Mouse (Mus musculus) midbrain, embryonic 15.5 days (tissue): ENCODE data around the gene Bahd1. TPM values are rescaled to one million over a fixed set of nuclear protein-coding genes. Genes with fewer than 3 reads are reported as not detected.

Experiments used
- ATAC-seq: fragments of 200-750 bp; cut with Nextera tagmentation; replicated peaks from 2 replicates; pipeline ENCODE4 v1.8.0; 2017; ENCODE audit warnings: moderate TSS enrichment
- H3K27ac ChIP-seq: fragments of 300-500 bp; sonication (generic); 2 replicates; pipeline ENCODE4 v1.5.1; 2015; ENCODE audit warnings: mild to moderate bottlenecking, inconsistent platforms
- H3K27me3 ChIP-seq: fragments of 300-500 bp; sonication (generic); replicated peaks from 2 replicates; pipeline ENCODE4 v1.6.1; 2015; ENCODE audit warnings: inconsistent platforms
- H3K36me3 ChIP-seq: fragments of 300-500 bp; sonication (generic); replicated peaks from 2 replicates; pipeline ENCODE4 v1.6.1; 2015; ENCODE audit warnings: inconsistent platforms
- H3K4me1 ChIP-seq: fragments of 300-500 bp; sonication (generic); 2 replicates; pipeline ENCODE4 v1.6.1; 2015; ENCODE audit warnings: inconsistent platforms
- H3K4me2 ChIP-seq: fragments of 300-500 bp; sonication (generic); 2 replicates; pipeline ENCODE4 v1.6.1; 2015; ENCODE audit warnings: inconsistent platforms, mild to moderate bottlenecking, moderate library complexity
- H3K4me3 ChIP-seq: fragments of 300-500 bp; sonication (generic); 2 replicates; pipeline ENCODE4 v1.5.1; 2015; ENCODE audit warnings: mild to moderate bottlenecking, inconsistent platforms
- H3K9ac ChIP-seq: fragments of 300-500 bp; sonication (generic); 2 replicates; pipeline ENCODE4 v1.6.1; 2015; ENCODE audit warnings: mild to moderate bottlenecking, inconsistent platforms
- H3K9me3 ChIP-seq: fragments of 300-500 bp; sonication (generic); 2 replicates; pipeline ENCODE4 v1.6.1; 2016; ENCODE audit warnings: inconsistent platforms
- WGBS: fragments of 180-500 bp; shearing (Covaris S2); methylation state at CpG from one replicate; pipeline ENCODE4 v1.1.7; 2015; ENCODE audit warnings: mixed read lengths; 5-methylcytosine and 5-hydroxymethylcytosine counted together
- polyA plus RNA-seq: library from polyadenylated mRNA; unstranded; fragments of >200 nt; fragmentation: Nextera tagmentation; extraction: Ambion mirVana; gene quantifications from 2 replicates; pipeline ENCODE4 v1.2.1, GENCODE M21; 2015

Bahd1 gene
- polyA plus RNA-seq, 1 experiment from 2014 or later, result 8.4 TPM

- Histone ChIP-seq H3K4me3 (no peak overlapping the region), H3K9me3 (no peaks in the 10 kb centered on the region), H3K4me2 (no peak overlapping the region), H3K36me3 (peaks cover 13% of the 10 kb centered on the region; the same call in 1 of the 2 replicates), H3K27me3 (no peaks in the 10 kb centered on the region), H3K27ac (no peak overlapping the region), H3K4me1 (peaks cover 27% of the 10 kb centered on the region), H3K9ac (no peak overlapping the region)
- 94% methylated on average over 17 of the region's 17 CpGs for WGBS
- no peak for ATAC-seq
These were observed 16.3 kb downstream of the Bahd1 start for GRCm38 (mm10) chr2:118916436-118916835.

DNA sequence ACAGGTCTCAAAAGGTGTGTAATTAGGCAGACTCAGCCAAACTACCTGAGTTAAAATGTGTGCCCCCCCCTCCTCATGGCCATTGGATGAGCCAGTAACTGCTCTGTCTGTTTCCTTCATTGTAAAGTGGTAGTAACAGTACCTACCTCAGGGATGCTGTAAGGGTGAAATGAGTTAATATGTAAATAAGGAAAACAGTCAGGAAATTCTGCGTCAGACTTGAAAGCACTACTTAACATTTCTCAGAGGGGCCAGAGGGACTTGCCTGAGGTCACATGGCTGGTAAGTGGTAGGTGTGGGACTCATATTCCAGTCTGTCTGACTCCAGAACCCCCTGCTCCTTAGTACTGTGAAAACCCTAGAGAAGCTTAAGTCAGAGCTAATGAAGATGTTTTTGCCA lies 18.4 kb downstream of the Bahd1 start:
- ATAC-seq, result no peak
- Histone ChIP-seq H3K27ac (no peak overlapping the region), H3K4me3 (no peak overlapping the region), H3K4me1 (peaks cover 15% of the 10 kb centered on the region), H3K4me2 (no peak overlapping the region), H3K36me3 (peaks cover 23% of the 10 kb centered on the region), H3K9me3 (no peaks in the 10 kb centered on the region), H3K9ac (no peak overlapping the region), H3K27me3 (no peaks in the 10 kb centered on the region)
- 50% methylated on average over 1 of the region's 1 CpGs for WGBS

DNA sequence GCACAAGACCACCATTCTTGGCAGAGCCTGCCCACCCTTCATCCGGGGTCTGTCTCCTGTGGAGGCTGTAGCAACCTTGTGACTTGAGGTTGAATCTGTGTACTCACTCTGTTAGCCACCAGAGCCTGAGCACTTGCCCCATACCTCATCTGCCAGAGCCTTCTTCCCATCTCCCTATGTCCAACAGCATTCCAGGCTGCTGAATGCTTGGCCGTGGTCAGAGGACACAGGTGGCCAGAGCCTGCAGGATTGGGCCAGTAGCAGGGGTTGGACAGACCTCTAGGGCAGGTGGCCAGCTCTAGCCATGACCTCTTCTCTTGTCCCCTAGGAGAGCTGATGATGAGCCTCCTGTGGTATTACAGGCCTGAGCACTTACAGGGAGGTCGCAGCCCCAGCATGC lies 20.3 kb downstream of the Bahd1 start:
- Histone ChIP-seq H3K9me3 (no peaks in the 10 kb centered on the region), H3K36me3 (peaks cover 23% of the 10 kb centered on the region), H3K9ac (no peak overlapping the region), H3K4me1 (no peaks in the 10 kb centered on the region), H3K4me2 (no peak overlapping the region), H3K27me3 (no peaks in the 10 kb centered on the region), H3K27ac (no peak overlapping the region), H3K4me3 (no peak overlapping the region)
- 86% methylated on average over 3 of the region's 3 CpGs for WGBS
- no peak for ATAC-seq

DNA sequence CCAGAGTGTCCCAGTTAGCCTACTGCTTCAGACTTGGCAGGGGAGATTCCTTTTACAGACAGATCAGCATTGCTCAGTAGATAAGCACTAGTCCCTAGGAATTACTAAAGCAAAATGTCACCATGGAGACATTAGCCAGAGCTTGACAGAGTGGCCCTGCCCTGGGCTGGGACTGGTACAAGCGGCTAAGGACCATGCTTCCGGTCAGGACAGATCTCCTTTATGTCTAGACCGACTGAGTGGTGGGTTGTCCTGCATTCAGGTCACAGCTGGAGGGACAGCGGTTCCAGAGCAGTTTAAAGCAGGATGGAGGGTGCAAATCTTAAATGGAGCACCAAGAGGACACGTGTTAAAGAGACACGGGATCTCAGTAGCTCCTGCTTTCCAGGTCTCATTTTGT lies 25.8 kb downstream of the Bahd1 start:
- 2% methylated on average over 6 of the region's 6 CpGs for WGBS
- Histone ChIP-seq H3K9me3 (no peaks in the 10 kb centered on the region), H3K4me3 (peak overlapping the region; percentile 53), H3K9ac (peak overlapping the region; percentile 60), H3K4me2 (peak overlapping the region; percentile 92), H3K36me3 (peaks cover 11% of the 10 kb centered on the region), H3K27me3 (no peaks in the 10 kb centered on the region), H3K27ac (no peak overlapping the region), H3K4me1 (peaks cover 19% of the 10 kb centered on the region)
- ATAC-seq, result peak; percentile 49; the same call in 1 of the 2 replicates

- Histone ChIP-seq H3K27ac (no peak within 1 kb of the TSS), H3K4me2 (peak within 1 kb of the TSS; percentile 92), H3K4me3 (peak within 1 kb of the TSS; percentile 53), H3K27me3 (no peaks in the 10 kb centered on the region), H3K9ac (peak within 1 kb of the TSS; percentile 60), H3K36me3 (peaks cover 10% of the 10 kb centered on the region), H3K4me1 (peaks cover 19% of the 10 kb centered on the region), H3K9me3 (no peaks in the 10 kb centered on the region)
- peak; percentile 80 for ATAC-seq
- 2% methylated on average over 43 of the region's 47 CpGs for WGBS
These were observed 26.3 kb downstream of the Bahd1 start, which contains the start of gene Chst14 for GRCm38 (mm10) chr2:118926361-118926997. TSS of gene Chst14 (plus strand) at chr2:118926496.

GRCm38 (mm10) chr2:118926998-118927739 lies 27.0 kb downstream of the Bahd1 start:
- peaks cover 19% of the 10 kb centered on the region for H3K4me1 ChIP-seq
- peak overlapping the region; percentile 60 for H3K9ac ChIP-seq
- peaks cover 8% of the 10 kb centered on the region for H3K36me3 ChIP-seq
- WGBS, result 37% methylated on average over 31 of the region's 31 CpGs
- H3K4me2 ChIP-seq, result peak overlapping the region; percentile 92
- no peak overlapping the region for H3K27ac ChIP-seq
- H3K9me3 ChIP-seq, result no peaks in the 10 kb centered on the region
- ATAC-seq, result 0 out of 2 replicates have a peak, but pooled peaks have one; percentile 2
- H3K27me3 ChIP-seq, result no peaks in the 10 kb centered on the region
- peak overlapping the region; percentile 53 for H3K4me3 ChIP-seq

GRCm38 (mm10) chr2:118941341-118941740 lies 41.2 kb downstream of the Bahd1 start:
- Histone ChIP-seq H3K4me1 (no peaks in the 10 kb centered on the region), H3K9me3 (no peaks in the 10 kb centered on the region), H3K9ac (no peak overlapping the region), H3K27ac (no peak overlapping the region), H3K4me3 (no peak overlapping the region), H3K36me3 (no peaks in the 10 kb centered on the region), H3K4me2 (no peak overlapping the region), H3K27me3 (no peaks in the 10 kb centered on the region)
- no peak for ATAC-seq
- 87% methylated on average over 7 of the region's 7 CpGs for WGBS

DNA sequence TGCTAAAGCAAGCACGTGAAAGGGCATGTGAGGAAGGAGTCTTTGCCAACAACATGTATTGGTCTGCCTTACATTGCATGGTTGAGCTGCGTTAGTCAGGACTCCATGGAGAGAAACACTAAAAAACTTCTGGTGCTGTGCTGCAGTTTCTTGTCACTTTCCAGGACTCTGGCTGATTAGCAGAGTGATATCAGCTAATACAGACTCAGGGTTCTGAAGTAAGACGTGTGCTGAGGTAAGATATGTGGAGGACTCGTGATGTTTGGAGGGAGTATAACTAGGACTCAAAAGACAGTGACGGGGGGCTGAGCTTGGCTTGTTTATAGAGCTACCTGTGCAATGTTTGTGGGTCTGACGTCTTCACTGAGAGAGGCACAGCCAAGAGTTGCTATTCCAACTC lies 43.1 kb downstream of the Bahd1 start:
- H3K27ac ChIP-seq, result no peak overlapping the region
- no peaks in the 10 kb centered on the region for H3K27me3 ChIP-seq
- H3K9ac ChIP-seq, result no peak overlapping the region
- ATAC-seq, result no peak
- no peak overlapping the region for H3K4me3 ChIP-seq
- WGBS, result 88% methylated on average over 6 of the region's 6 CpGs
- no peaks in the 10 kb centered on the region for H3K9me3 ChIP-seq
- no peak overlapping the region for H3K4me2 ChIP-seq
- no peaks in the 10 kb centered on the region for H3K36me3 ChIP-seq
- H3K4me1 ChIP-seq, result no peaks in the 10 kb centered on the region

DNA sequence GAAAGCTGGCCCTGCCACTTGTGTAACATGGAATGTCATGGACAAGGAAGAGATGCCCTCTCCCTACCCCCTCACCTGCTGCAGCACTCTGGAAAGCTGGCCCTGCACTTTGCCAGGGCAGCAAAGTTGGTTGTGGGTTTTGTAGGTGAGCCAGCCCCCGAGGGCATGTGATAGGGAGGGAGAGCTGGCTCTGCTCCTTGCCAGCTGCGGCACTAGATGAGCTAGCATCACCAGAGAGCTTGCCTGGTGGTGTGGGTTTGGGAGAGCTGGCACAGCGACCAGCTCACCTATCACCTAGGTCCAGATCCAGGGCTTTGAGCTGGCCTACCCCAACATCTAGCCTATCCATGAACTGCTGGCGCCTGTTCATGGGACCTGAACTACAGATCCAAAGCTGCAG lies 48.6 kb downstream of the Bahd1 start:
- WGBS, result 83% methylated on average over 4 of the region's 4 CpGs
- no peak for ATAC-seq
- Histone ChIP-seq H3K4me3 (no peak overlapping the region), H3K9me3 (no peaks in the 10 kb centered on the region), H3K4me2 (no peak overlapping the region), H3K27ac (no peak overlapping the region), H3K4me1 (no peaks in the 10 kb centered on the region), H3K36me3 (no peaks in the 10 kb centered on the region), H3K27me3 (no peaks in the 10 kb centered on the region), H3K9ac (no peak overlapping the region)

- H3K27me3 ChIP-seq, result no peaks in the 10 kb centered on the region
- H3K4me3 ChIP-seq, result no peak overlapping the region
- 77% methylated on average over 3 of the region's 3 CpGs for WGBS
- H3K27ac ChIP-seq, result no peak overlapping the region
- H3K9ac ChIP-seq, result no peak overlapping the region
- no peak overlapping the region for H3K4me2 ChIP-seq
- H3K4me1 ChIP-seq, result no peaks in the 10 kb centered on the region
- no peaks in the 10 kb centered on the region for H3K36me3 ChIP-seq
- ATAC-seq, result no peak
- H3K9me3 ChIP-seq, result no peaks in the 10 kb centered on the region
These were observed 49.5 kb downstream of the Bahd1 start for GRCm38 (mm10) chr2:118949699-118950098.

- H3K27me3 ChIP-seq, result no peaks in the 10 kb centered on the region
- H3K4me3 ChIP-seq, result no peak overlapping the region
- no peak overlapping the region for H3K27ac ChIP-seq
- WGBS, result 86% methylated on average over 5 of the region's 5 CpGs
- no peaks in the 10 kb centered on the region for H3K9me3 ChIP-seq
- H3K4me2 ChIP-seq, result no peak overlapping the region
- H3K9ac ChIP-seq, result no peak overlapping the region
- no peak for ATAC-seq
- no peaks in the 10 kb centered on the region for H3K4me1 ChIP-seq
- H3K36me3 ChIP-seq, result no peaks in the 10 kb centered on the region
These were observed 56.3 kb downstream of the Bahd1 start for GRCm38 (mm10) chr2:118956497-118956896.

DNA sequence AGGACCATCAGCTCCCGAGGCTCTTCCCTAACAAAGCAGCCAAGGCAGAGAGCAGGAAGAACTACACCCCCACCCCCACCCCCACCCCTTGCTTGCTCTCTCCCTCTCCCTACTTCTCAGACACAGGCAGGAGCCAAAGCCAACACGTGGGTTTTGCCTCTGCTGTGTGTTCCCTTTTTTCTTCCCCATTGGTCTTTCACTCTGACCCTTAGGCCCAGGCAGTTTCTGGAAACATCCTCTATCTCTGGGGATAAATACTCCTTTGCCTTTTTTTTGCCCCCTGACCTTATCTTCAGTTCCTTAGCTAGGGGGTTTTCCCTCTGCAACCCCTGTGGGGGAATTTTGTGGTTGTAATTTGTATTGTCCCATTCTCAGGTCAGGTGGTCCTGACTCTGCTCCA lies 59.5 kb downstream of the Bahd1 start:
- Histone ChIP-seq H3K4me1 (no peaks in the 10 kb centered on the region), H3K27ac (no peak overlapping the region), H3K9ac (no peak overlapping the region), H3K36me3 (no peaks in the 10 kb centered on the region), H3K4me3 (no peak overlapping the region), H3K9me3 (no peaks in the 10 kb centered on the region), H3K4me2 (no peak overlapping the region), H3K27me3 (no peaks in the 10 kb centered on the region)
- ATAC-seq, result no peak
- whole genome bisulfite sequencing, result 35% methylated on average over 2 of the region's 2 CpGs

- Histone ChIP-seq H3K36me3 (no peaks in the 10 kb centered on the region), H3K27me3 (no peaks in the 10 kb centered on the region), H3K27ac (no peak overlapping the region), H3K9ac (no peak overlapping the region), H3K4me1 (no peaks in the 10 kb centered on the region), H3K4me2 (no peak overlapping the region), H3K4me3 (no peak overlapping the region), H3K9me3 (no peaks in the 10 kb centered on the region)
- 95% methylated on average over 2 of the region's 2 CpGs for WGBS
- no peak for ATAC-seq
These were observed 60.2 kb downstream of the Bahd1 start for GRCm38 (mm10) chr2:118960413-118960812.
